Comparison of ENCODE assay signal across 8 mouse cellular contexts in the genomic region with DNA sequence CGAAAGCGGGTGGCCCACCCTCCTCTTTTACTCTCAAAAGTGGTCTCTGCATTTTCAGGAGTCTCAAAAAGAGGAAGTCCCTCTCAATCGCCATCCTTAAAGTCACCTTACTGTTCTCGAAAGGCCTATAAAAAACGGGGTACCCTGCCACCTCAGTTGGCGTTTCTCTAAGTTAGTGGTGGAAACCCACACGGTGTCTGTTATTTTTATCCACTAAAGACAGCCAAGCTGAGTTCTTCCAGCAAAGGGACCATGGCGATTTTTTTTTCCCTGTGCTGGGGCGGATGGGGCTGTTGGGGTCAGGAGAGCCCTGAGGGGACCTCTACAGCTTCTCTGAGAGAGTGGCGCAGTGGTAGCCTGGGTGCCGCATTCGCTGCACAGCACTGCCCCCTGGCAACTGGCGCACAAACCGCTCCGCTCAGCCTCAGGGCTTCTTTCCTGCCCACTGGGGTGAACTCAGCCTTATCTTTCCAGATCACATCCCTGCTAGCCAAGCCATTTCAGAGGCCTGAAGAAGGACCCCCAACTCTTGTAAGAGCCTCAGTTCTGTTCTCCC. TPM values are rescaled to one million over a fixed set of nuclear protein-coding genes. Genes with fewer than 3 reads are reported as not detected.
DNase-seq lines count a peak whose midpoint lies in the region; ATAC-seq and TF ChIP-seq lines count a peak whose summit lies in the region.

No protein-coding gene starts in this region.

- no peaks in the 10 kb centered on the region for H3K4me1 ChIP-seq in heart, postnatal 0 days (ENCODE audit: control insufficient read depth, insufficient read depth)

- WGBS in heart, postnatal 0 days, result 6% methylated on average over 15 of the region's 15 CpGs

- H3K9me3 ChIP-seq in heart, postnatal 0 days (replicated peaks; ENCODE audit: control insufficient read depth, low read length), result no peaks in the 10 kb centered on the region

- TF ChIP-seq CTCF in heart, postnatal 0 days (IDR thresholded peaks at IDR 0.05; ENCODE audit: low read depth), result peak; percentile 63

- ATAC-seq in common myeloid progenitor, adult 5-6 weeks (replicated peaks; ENCODE audit: low read depth, poor library complexity, severe bottlenecking), result peak; percentile 81
- ATAC-seq in heart, postnatal 0 days (ENCODE audit: insufficient read depth, low read depth), result peak; percentile 78
- no peak for ATAC-seq in erythroid progenitor cell, adult 5-6 weeks (replicated peaks; ENCODE audit: low FRiP score, poor library complexity, severe bottlenecking)

- H3K4me3 ChIP-seq in heart, postnatal 0 days (ENCODE audit: low read depth, low read length), result no peak overlapping the region

- H3K27ac ChIP-seq in heart, postnatal 0 days (ENCODE audit: low read depth), result no peak overlapping the region

- peak; percentile 9 to 51 for DNase-seq in urinary bladder, adult 18-20 months (ENCODE audit: low spot score in 2 of 2)
- no peak for DNase-seq in urinary bladder, postnatal 10 days (ENCODE audit: low spot score)
- DNase-seq in heart, postnatal 0 days (ENCODE audit: low spot score), result peak; percentile 30
- DNase-seq in kidney, postnatal 4 days, result peak; percentile 81 to 84
- DNase-seq in lung, postnatal 10 days, result peak; percentile 58
- DNase-seq in right cerebral cortex, postnatal 4 days, result peak; percentile 75

- H3K9ac ChIP-seq in heart, postnatal 0 days (replicated peaks; ENCODE audit: low read depth, low read length), result no peak overlapping the region

- H3K4me2 ChIP-seq in heart, postnatal 0 days (ENCODE audit: low read depth, low read length), result no peak overlapping the region

- H3K36me3 ChIP-seq in heart, postnatal 0 days (replicated peaks; ENCODE audit: control insufficient read depth, insufficient read depth, low read length), result no peaks in the 10 kb centered on the region

- H3K27me3 ChIP-seq in heart, postnatal 0 days (ENCODE audit: control insufficient read depth, insufficient read depth, low read length), result peaks cover 74% of the 10 kb centered on the region

- no peak for TF ChIP-seq EP300 in heart, postnatal 0 days (IDR thresholded peaks at IDR 0.05; ENCODE audit: low read depth)

RNA-seq across cellular contexts. Expression of a gene that starts 22.8 kb away (rescaled TPM):
- total RNA-seq in common myeloid progenitor, adult 5-6 weeks (2017), result not detected in 2 replicates
- not detected in 2 replicates for total RNA-seq in heart, postnatal 0 days (2014; rRNA removed; ENCODE audit: low replicate concordance)
- polyA plus RNA-seq in heart, postnatal 0 days (2015; fragmentation: Nextera tagmentation; extraction: Ambion mirVana), result not detected in 2 replicates
- not detected in 2 replicates for total RNA-seq in erythroid progenitor cell, adult 5-6 weeks (2015; ENCODE audit: low replicate concordance)
- total RNA-seq in erythroid progenitor cell, adult 5-6 weeks (2017; ENCODE audit: low replicate concordance), result not detected in 2 replicates

RNA-seq across cellular contexts. Expression of a gene that starts 26.3 kb away (rescaled TPM):
- not detected in 2 replicates for total RNA-seq in common myeloid progenitor, adult 5-6 weeks (2017)
- total RNA-seq in heart, postnatal 0 days (2014; rRNA removed; ENCODE audit: low replicate concordance), result not detected in 2 replicates
- not detected in 2 replicates for polyA plus RNA-seq in heart, postnatal 0 days (2015; fragmentation: Nextera tagmentation; extraction: Ambion mirVana)
- total RNA-seq in erythroid progenitor cell, adult 5-6 weeks (2015; ENCODE audit: low replicate concordance), result not detected in 2 replicates
- not detected in 2 replicates for total RNA-seq in erythroid progenitor cell, adult 5-6 weeks (2017; ENCODE audit: low replicate concordance)
